Mouse (Mus musculus): ENCODE measurements around the gene Mccc2.
A peak's percentile ranks its signal among the peaks of the same experiment; 100 is the strongest.
"Not testable (repeated sequence)": the region's sequence is repeated elsewhere in the genome, so short reads cannot be mapped to it uniquely, and the experiment has no call there.

Gene Mccc2

DNA sequence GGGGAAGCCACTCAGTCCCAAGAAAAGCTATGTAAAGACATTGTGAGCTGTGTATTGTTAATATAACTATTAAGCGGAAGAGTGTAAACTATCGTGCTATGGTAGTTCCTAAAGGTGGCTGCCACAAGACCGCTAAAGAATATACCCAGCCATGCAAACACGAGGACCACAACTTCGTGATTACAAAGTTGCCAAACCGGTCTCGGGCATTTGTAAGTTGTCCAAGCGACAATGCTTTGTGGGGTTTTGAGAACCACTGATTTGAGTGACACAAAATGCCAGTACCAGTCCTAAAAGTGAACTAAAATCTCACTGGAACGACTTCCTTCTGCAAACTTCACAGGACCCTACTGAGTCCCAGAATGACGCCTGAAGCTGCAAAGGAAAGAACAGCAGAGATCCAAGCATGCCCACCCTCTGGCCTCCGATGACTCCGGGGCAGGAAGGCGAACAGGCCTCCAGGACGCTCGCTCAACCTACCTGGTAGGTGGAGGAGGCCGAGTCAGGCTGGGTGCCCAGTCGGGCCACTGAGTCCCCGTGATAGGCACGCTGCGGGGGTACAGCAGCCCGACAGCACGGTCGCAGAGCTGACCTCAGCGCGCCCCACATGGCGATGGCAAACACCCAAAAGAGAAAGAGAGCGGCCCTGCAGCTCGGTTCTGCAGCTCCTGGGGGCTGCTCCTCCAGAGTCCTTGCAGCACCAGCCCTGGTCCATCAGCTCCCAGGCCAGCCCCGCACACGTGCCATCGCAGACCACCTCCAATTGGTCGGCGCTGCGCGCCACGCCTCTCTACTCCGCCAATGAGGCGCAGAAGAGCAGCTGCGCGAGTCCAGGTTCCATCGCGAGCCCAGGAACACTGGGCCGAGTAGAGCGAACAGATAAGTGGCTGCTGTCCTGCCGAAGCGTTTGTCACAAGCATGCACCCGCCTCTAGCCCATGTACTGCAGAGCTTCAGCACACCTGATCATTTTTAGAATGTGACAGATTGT is at the start of gene Mccc2:
TSS of gene Mccc2 (minus strand) at position 734 of the 990 bp plus-strand sequence.
- DNase-seq (ENCODE audit: low read depth, low spot score): peak; percentile 93

DNA sequence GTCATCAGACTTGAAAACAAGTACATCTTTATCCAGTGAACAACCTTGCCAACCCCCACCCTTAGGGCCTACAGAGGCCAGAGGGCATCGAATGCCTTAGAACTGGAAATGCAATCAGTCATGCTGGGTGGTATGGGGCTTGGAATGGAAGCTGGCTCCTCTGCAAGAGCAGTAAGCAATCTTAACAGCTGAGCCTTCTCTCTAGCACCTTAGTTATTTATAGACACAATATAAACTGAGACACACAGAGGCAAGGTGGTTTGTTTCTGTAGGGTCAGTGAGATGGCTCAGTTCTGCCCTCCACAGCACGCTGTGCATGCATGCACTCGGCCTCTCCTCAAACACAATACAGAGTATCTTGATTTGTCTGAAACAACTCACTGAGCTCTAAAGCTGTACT is 48.5 kb upstream of the Mccc2 start:
- DNase-seq (ENCODE audit: low read depth, low spot score): no peak

DNA sequence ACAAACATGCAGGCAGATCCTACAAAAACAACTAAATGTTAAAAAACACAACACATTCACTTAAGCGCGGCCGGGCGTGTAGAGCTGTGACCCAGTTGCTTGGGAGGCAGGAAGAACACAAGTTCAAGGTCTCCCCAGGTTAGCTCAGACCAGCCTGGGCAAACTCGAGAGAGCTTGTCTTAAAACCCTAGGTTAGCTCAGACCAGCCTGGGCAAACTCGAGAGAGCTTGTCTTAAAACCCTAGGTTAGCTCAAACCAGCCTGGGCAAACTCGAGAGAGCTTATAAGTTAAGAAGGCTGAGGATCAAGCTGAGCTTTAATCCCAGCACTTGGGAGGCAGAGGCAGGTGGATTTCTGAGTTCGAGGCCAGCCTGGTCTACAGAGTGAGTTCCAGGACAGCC is 42.3 kb upstream of the Mccc2 start:
- DNase-seq (ENCODE audit: low read depth, low spot score): not testable (repeated sequence)

DNA sequence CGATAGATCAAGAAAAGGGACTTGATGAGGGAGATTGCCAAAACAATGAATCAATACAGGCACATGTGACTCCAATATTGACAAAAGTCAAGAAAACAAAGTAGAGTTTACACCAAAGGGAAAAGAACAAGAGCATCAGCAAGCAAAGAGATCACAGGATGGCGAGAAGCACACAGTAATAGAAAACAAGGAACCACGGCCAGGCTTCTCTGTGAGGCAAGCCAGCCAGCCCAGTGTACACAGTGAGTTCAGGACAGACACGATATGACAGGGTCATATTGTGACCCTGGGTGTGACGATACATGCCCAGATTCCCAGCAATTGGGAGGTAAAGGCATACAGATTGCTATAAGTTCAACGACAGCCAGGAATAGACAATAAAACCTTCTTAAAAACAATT is 10.6 kb upstream of the Mccc2 start:
- no peak for DNase-seq (ENCODE audit: low read depth, low spot score)

DNA sequence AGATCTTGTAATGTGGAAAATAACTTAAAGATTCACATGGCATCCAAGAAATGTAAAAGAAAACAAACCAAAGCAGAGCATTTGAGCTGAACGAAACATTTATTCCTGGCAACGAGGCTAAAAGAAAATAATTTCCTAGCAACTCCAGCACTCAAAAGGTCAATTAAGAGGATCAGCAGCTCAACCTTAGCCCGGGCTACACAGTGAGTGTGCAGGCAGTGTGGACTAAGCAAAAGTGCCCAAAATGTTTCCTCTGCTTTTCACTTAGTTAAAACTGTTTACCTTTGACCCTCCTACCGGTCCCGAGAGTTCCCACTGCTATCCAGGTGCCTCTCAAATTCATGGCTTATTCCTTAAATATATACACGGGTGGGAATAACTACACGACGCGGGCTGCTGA is 1.5 kb upstream of the Mccc2 start:
- DNase-seq (ENCODE audit: low read depth, low spot score): no peak

DNA sequence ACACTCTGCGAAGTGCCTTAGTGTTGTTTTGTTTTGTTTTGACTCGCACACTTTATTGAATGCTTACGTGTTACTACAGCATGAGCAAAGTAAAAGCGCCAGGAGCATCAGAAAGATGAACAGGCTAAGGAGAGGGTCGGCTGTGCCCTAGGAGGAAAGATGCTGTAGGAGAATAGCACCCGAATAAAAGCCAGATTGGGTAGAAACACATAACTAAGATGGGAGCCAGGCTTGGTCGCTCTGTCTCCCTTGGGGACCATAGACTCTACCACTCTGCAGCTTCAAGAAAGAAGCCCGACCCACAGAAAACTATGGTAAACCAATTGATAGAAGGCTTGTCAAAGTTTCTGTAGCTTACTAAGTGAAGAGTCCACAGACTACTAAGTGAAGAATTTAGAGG is 498 bp upstream of the Mccc2 start:
- DNase-seq (ENCODE audit: low read depth, low spot score): no peak

DNA sequence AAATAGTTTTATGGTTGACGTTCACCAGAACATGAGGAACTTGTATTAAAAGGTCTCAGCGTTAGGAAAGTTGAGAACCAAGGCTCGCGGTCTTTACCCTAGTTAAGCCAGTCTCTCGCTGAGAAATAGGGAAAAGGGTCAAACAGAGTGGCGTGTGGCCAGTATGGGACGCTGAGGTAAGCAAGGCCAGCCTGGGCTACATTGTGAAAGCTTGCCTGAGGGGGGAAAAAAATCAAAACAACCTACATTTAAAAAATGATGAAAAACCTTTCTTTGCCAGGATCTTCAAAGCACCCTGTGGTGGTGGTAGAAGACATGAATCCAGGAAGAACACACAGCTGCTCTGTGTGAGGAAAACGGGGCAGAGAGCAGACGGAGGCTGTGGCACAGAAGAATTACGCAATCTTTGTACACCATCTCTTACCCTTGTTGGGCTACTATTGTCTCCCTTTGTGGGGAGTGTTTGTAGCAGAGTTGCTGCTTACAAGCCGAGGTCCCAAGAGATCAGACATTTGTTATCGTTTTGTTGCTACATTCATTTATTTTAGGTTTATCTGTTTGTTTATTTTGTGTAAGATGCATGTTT is 9.4 kb downstream of the Mccc2 start:
- DNase-seq (ENCODE audit: low read depth, low spot score): no peak

DNA sequence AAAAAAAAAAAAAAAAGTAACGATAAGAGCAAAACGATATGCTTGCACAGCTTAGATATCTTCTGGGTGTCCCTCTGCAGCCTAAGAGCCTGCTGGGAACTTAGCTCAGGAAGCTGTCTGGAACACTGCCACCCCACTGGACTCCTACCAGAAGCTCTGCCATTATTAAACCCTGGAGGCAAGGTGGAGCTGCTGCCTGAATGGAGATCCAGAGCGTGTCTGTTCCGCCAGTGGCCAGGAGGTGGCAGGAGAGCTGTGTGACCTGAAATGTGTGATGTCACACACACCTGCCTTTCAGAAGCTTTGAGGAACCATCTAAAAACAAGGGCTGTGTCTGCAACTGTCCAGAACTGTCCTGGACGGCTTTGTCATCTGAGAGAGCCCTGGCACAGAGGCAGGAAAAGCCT is 13.6 kb downstream of the Mccc2 start:
- peak; percentile 33 for DNase-seq (ENCODE audit: low read depth, low spot score)

DNA sequence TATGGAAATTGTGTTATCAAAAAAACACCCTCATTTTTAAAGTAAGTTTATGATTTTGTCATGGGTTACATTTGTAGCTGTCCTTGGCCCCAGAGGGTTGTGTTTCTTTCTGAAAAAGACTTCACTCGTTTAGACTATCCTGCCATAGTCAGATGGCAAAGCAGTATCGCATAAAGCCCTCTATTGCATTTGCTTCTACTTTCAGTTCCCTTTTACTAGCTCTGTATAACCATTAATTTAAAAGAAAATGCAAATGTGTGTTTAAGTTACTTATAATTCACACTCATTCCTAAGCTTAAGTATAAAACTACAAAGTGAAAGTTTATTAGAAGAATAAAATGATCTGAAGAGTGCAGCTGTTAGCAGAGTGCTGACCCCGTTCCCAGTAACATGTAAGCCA is 16.4 kb downstream of the Mccc2 start:
- DNase-seq (ENCODE audit: low read depth, low spot score): no peak

DNA sequence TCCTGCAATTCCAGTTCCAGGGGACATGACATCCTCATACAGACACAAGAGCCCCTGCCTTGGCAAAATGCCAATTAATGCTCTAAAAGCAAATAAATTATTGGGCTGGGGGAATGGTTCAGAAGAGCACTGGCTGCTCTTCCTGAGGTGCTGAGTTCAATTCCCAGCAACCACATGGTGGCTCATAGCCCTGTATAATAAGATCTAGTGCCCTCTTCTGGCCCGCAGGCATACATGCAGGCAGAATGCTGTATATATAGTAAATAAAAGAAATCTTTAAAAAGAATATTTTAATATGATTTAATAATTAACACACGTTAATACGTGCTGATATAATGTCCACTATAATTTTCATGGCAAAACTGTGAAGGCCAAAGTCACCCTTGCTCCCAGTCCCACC is 17.3 kb downstream of the Mccc2 start:
- DNase-seq (ENCODE audit: low read depth, low spot score): no peak

DNA sequence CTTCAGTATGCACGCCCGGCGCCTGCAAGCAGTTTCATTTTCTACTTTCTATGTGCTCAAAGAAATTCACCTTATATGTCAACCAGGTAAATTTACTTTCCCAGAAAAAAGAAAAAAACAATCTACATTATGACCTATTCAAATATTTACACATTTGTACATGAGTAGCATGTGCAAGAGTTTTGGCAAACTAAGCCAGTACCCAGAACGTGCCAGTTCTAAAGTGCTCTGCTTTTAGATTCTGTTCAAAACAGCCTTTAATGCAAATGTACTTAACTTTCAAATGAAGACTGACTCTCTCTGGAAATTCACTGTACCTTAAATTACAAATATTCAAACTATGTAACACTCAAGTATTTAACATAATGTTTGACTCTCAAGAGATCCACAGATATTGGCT is 25.8 kb downstream of the Mccc2 start:
- no peak for DNase-seq (ENCODE audit: low read depth, low spot score)

DNA sequence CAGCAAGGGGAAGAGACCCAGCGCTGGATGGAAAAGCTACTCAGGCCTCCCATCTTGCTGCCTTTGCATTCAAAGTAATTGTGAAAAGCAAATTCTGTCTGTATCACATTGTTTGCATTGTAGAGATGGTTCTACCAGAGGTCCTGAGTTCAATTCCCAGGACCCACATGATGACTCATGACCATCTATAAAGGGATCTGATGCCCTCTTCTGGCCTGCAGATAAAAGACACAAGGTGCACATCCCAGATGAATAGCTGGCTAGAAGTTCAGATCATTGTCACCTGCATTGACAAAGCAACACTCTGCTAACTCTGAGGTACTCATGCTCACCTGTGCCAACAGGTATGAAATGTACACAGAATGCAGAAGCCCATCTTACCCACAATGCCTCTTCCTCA is 32.1 kb downstream of the Mccc2 start:
- DNase-seq (ENCODE audit: low read depth, low spot score): no peak

DNA sequence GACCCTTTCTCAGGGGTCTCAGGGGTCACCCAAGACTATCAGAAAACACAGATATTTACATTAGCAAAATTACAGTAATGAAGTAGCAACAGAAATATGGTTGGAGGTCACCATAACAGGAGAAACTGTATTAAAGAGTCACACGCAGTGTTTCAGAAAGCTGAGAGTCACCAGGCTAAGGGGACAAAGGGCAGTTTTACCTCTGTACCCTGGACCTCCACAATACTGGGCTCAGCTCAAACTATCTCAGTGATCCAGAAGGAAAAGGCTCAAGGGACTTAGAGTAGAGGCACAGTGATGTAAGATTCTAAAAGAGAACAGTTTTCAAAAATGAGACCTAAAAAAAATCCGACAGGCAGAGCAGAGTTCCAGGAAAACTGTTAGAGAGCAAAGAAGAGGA is 36.0 kb downstream of the Mccc2 start:
- no peak for DNase-seq (ENCODE audit: low read depth, low spot score)

DNA sequence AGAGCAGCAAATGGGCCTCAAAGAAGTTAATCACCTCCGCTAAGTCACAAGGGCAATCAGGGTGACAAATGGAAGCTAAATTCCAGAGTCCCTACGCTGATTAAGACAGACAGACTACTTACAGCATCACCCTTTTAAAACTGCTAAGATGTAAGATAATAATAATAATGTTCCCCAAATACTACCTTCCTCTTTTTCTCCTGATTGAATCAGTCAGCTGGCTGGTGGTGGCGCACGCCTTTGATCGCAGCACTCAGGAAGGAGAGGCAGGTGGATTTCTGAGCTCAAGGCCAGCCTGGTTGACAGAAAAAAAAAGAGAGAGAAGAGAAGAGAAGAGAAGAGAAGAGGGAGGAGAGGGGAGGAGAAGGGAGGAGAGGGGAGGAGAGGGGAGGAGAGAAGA is 45.4 kb downstream of the Mccc2 start:
- no peak for DNase-seq (ENCODE audit: low read depth, low spot score)

DNA sequence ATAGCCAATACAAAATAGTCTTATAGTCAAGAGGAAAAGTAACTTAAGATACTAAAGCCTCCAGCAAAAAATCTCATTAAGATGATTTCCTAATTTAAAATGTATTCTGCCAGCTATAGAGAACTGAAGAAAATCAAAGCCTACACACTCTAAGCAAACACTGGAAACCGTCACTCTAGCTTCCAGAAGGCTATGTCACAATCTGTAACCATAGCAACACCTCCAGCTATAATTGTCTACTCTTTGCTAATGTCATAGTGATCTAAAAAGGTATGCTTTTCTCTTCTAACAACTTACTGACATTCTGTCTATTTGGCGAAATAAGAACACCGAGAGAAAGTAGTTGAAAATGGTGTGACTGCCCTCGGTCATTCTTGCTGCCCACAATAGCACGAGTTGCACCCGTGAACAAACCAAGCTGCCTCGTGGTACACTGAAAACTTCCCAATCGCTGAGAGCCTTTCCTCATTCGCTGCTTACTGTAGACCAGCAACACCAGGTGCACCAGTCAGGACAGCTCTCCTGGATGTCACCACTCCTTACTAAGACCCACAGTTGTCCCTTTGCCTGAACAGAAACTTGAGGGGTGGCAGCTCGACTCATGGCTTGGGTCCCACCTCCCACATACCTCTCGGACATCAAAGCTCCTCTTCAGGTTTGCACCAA is 48.3 kb downstream of the Mccc2 start:
- DNase-seq (ENCODE audit: low read depth, low spot score): peak; percentile 76

DNA sequence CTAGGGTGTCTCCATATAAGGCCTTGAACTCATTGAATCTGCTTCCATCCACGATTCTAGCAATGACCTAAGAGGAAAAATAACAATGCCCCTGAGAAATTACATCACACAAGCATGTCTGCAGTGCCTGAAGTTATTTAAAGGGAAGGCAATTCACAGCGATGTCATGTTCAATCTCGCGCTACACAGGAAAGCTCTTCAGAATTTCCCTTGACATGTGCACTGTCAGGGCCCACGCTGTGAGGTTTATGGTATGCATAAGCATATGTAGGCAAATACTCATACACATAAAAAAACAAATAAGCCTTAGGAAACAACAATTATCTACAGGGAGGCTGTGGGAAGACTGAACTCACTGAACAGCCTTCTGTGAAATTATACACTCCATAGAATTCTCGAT is 51.6 kb downstream of the Mccc2 start:
- no peak for DNase-seq (ENCODE audit: low read depth, low spot score)

DNA sequence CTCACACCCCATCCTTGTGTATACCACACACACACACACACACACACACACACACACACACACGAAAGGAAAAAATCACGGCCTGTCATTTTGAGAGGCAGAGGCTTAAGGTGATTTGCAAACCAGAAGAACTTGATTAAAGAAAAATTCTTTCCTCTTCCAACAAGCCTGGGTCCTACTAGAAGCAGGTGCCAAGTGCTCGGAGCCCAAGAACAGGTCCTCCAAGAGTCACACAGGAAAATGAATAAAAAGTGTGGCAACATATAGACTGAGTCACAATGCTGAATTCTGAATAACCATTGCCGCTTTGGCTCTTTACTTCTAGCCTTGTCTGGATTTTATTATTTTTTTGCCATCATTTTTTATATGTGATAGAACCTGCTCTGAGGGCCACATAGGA is 53.8 kb downstream of the Mccc2 start:
- no peak for DNase-seq (ENCODE audit: low read depth, low spot score)

DNA sequence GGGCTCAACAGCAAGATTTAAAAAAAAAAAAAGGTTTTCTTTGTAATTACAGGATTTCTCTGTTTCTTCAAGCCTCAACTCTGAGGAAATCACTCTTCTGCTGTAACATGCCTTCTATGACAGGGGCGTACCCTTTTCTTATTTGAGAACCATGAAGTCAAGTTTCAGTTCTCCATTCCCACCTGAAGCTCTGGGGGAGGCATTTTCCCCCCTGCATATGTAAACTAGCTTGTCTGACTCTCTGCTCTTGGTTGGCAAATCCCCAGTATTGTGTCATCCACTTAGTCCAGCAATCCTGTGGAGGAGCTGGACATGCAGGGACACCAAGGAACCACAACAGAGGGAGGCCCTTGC is 59.9 kb downstream of the Mccc2 start:
- no peak for DNase-seq (ENCODE audit: low read depth, low spot score)

DNA sequence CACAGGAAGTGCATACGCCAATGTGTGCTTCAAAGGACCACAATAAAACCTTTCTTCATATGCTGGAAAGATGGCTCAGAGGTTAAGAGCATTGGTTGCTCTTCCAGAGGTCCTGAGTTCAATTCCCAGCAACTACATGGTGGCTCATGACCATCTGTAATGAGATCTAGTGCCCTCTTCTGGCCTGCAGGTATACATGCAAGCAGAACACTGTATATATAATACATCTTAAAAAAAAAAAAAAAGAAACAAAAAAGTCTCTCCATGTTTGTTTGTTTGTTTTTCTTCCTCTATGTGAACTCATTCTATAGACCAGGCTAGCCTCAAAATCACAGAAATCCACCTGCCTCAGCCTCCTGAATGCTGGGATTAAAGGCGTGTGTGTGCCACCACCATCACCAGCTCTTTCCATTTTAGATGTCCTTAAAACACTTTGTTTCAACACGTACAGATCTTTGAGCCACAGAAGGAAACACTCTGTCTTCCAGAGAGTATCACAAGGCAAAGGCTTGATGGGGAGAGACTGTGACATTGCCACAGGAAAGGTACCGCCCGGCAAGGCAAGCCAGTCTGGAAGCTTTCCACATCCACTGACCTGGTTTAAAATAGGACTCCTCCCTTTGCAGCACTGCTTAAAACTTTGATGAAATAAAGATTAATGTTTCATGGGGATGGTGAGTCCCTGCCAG is 60.4 kb downstream of the Mccc2 start:
- no peak for DNase-seq (ENCODE audit: low read depth, low spot score)

DNA sequence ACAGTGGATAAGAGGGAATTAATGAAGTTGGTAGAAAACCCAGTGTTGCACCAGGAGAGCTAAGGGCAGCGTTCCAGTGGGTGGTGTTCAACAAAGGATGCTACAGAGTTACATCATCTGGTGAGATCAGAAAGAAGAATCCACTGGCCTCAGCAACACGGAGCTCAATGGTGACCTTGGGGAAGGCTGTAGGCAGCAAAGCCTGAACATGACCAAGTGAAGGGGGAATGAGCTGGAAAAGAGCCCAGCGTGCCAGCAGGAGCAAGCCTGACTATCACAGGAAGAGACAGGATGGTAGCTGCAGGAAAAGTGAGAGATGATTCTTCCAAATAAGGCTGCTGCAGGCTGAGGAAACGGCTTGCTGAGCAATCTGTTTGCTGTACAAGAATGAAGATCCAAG is 68.0 kb downstream of the Mccc2 start:
- peak; percentile 22 for DNase-seq (ENCODE audit: low read depth, low spot score)

DNA sequence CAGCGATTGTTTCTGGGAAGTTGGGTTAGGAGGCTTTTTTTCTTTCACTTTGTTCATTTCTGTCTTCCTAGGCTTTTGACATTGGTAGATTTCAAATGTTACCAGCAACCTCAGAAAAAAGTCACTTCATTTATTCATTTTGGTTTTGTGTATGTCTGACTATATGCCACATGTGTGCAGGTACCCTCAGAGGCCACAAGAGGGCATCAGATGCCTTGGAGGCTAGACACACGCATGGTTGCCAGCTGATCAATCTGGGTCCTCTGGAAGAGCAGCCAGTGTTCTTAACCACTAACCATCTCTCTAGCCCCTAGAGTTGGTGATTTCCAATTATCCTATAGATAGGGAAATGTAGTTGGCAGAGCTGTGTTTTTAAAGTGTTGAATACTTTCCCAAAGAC is 71.9 kb downstream of the Mccc2 start:
- DNase-seq (ENCODE audit: low read depth, low spot score): no peak

DNA sequence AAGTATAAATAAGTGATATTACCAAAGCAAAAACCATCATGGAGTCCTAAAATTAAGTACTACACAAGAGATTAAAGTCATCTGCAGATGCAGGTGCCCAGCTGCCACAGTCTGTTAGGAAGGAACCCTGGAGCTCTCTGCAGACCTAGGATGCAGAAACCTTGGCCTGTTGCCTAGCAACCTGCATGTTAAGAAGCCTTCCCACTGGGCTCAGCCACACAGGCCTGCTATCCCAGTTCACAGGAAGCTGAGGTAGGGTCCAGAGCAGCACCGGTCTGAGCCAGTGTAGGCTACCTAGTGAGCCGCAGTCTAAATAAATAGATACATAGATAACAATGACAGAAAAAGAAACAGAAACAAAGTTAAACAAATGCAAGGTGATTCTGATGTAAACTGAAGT is 74.8 kb downstream of the Mccc2 start:
- peak; percentile 55 for DNase-seq (ENCODE audit: low read depth, low spot score)
